Mouse (Mus musculus) midbrain, embryonic 11.5 days (tissue): ENCODE measurements around the gene Ubc. TPM values are rescaled to one million over a fixed set of nuclear protein-coding genes. Genes with fewer than 3 reads are reported as not detected.
"Not testable (repeated sequence)": the region's sequence is repeated elsewhere in the genome, so short reads cannot be mapped to it uniquely, and the experiment has no call there.

Experiments used
- ATAC-seq: fragments of 200-750 bp; cut with Nextera tagmentation; 2 replicates; pipeline ENCODE4 v1.8.0; 2017; ENCODE audit warnings: moderate TSS enrichment, moderate library complexity; ENCODE audit not compliant: low FRiP score
- DNase-seq: peaks from one replicate; pipeline ENCODE4 v3.0.0; 2015; ENCODE audit warnings: low spot score; ENCODE audit errors: missing footprints
- H3K27ac ChIP-seq: fragments of 300-500 bp; sonication (generic); 2 replicates; pipeline ENCODE4 v1.5.1; 2014; ENCODE audit warnings: low read depth, low read length
- H3K27me3 ChIP-seq: fragments of 300-500 bp; sonication (generic); 2 replicates; pipeline ENCODE4 v1.6.1; 2014; ENCODE audit warnings: mild to moderate bottlenecking, low read length, moderate library complexity, mixed read lengths; ENCODE audit not compliant: control insufficient read depth, insufficient read depth
- H3K36me3 ChIP-seq: fragments of 300-500 bp; sonication (generic); 2 replicates; pipeline ENCODE4 v1.6.1; 2014; ENCODE audit warnings: mild to moderate bottlenecking, low read length, moderate library complexity, mixed read lengths; ENCODE audit not compliant: control insufficient read depth, insufficient read depth
- H3K4me1 ChIP-seq: fragments of 300-500 bp; sonication (generic); 2 replicates; pipeline ENCODE4 v1.6.1; 2014; ENCODE audit warnings: low read length; ENCODE audit not compliant: control insufficient read depth, insufficient read depth
- H3K4me2 ChIP-seq: fragments of 300-500 bp; sonication (generic); 2 replicates; pipeline ENCODE4 v1.6.1; 2014; ENCODE audit warnings: mild to moderate bottlenecking, moderate library complexity
- H3K4me3 ChIP-seq: fragments of 300-500 bp; sonication (generic); 2 replicates; pipeline ENCODE4 v1.5.1; 2014; ENCODE audit warnings: low read depth, low read length
- H3K9ac ChIP-seq: fragments of 300-500 bp; sonication (generic); 2 replicates; pipeline ENCODE4 v1.6.1; 2014; ENCODE audit warnings: low read length
- H3K9me3 ChIP-seq: fragments of 300-500 bp; sonication (generic); 2 replicates; pipeline ENCODE4 v1.6.1; 2016; ENCODE audit warnings: low read length; ENCODE audit not compliant: control insufficient read depth
- WGBS: fragments of 180-500 bp; shearing (Covaris S2); extraction: QIAGEN DNeasy Blood & Tissue Kit; methylation state at CpG from one replicate; pipeline ENCODE4 v1.1.7; 2014; 5-methylcytosine and 5-hydroxymethylcytosine counted together
- polyA plus RNA-seq: library from polyadenylated mRNA; unstranded; fragments of >200 nt; fragmentation: Nextera tagmentation; extraction: Ambion mirVana; gene quantifications from 2 replicates; pipeline ENCODE4 v1.2.1, GENCODE M21; 2014

Ubc gene
- 1,030 and 1,101 TPM in 2 replicates for polyA plus RNA-seq

- H3K4me2 ChIP-seq: peak within 1 kb of the TSS; percentile 97
- ATAC-seq (peak; percentile 57), DNase-seq (peak; percentile 99)
- peak within 1 kb of the TSS; percentile 96 for H3K27ac ChIP-seq
- peaks cover 9% of the 10 kb centered on the region for H3K36me3 ChIP-seq
- peak within 1 kb of the TSS; percentile 98 for H3K9ac ChIP-seq
- H3K27me3 ChIP-seq: no peaks in the 10 kb centered on the region
- H3K9me3 ChIP-seq: no peaks in the 10 kb centered on the region
- peaks cover 33% of the 10 kb centered on the region for H3K4me1 ChIP-seq
- 2% methylated on average over 61 of the region's 69 CpGs for WGBS
- peak within 1 kb of the TSS; percentile 100 for H3K4me3 ChIP-seq
Measured at GRCm38 (mm10) chr5:125389579-125390441, at the start of gene Ubc. Ubc (minus strand) TSS chr5:125390202.

GRCm38 (mm10) chr5:125434347-125434746, 44.3 kb upstream of the Ubc start:
- H3K4me1 ChIP-seq, H3K27ac ChIP-seq, DNase-seq, H3K27me3 ChIP-seq, H3K9me3 ChIP-seq, ATAC-seq, H3K9ac ChIP-seq, H3K4me2 ChIP-seq, H3K36me3 ChIP-seq: not testable (repeated sequence)
- H3K4me3 ChIP-seq: peak overlapping the region; percentile 87; the same call in 1 of the 2 replicates
- WGBS: 49% methylated on average over 15 of the region's 15 CpGs

GRCm38 (mm10) chr5:125433793-125434337, 43.9 kb upstream of the Ubc start, which contains the start of gene Dhx37:
Dhx37 (minus strand) TSS chr5:125434121.
- peak; percentile 96 for ATAC-seq
- H3K27me3 ChIP-seq: no peaks in the 10 kb centered on the region
- H3K9ac ChIP-seq: peak within 1 kb of the TSS; percentile 90

GRCm38 (mm10) chr5:125432324-125432723, 42.3 kb upstream of the Ubc start:
- H3K4me2 ChIP-seq, H3K4me1 ChIP-seq, H3K9me3 ChIP-seq, ATAC-seq, H3K27me3 ChIP-seq, H3K4me3 ChIP-seq, H3K27ac ChIP-seq, DNase-seq, H3K9ac ChIP-seq: not testable (repeated sequence)
- 96% methylated on average over 2 of the region's 2 CpGs for WGBS
- H3K36me3 ChIP-seq: peaks cover 23% of the 10 kb centered on the region

More at GRCm38 (mm10) chr5:125433793-125434337, 43.9 kb upstream of the Ubc start, which contains the start of gene Dhx37:
- Histone ChIP-seq H3K27ac (no peak within 1 kb of the TSS), H3K36me3 (peaks cover 12% of the 10 kb centered on the region; the same call in 1 of the 2 replicates), H3K4me1 (peaks cover 7% of the 10 kb centered on the region), H3K4me2 (peak within 1 kb of the TSS; percentile 93), H3K4me3 (peak within 1 kb of the TSS; percentile 87), H3K9me3 (no peaks in the 10 kb centered on the region)
- under 1% methylated on average over 46 of the region's 46 CpGs for WGBS
- DNase-seq: peak; percentile 99

- H3K4me2 ChIP-seq: no peak overlapping the region
- peaks cover 37% of the 10 kb centered on the region for H3K36me3 ChIP-seq
Measured at GRCm38 (mm10) chr5:125426343-125426742, 36.3 kb upstream of the Ubc start.

GRCm38 (mm10) chr5:125425698-125426276, 35.8 kb upstream of the Ubc start:
- no peak overlapping the region for H3K4me2 ChIP-seq
- WGBS: 97% methylated on average over 10 of the region's 10 CpGs
- H3K36me3 ChIP-seq: peaks cover 37% of the 10 kb centered on the region
- no peak overlapping the region for H3K4me3 ChIP-seq
- no peak for ATAC-seq
- no peak for DNase-seq
- H3K27me3 ChIP-seq: no peaks in the 10 kb centered on the region
- no peaks in the 10 kb centered on the region for H3K9me3 ChIP-seq
- H3K27ac ChIP-seq: no peak overlapping the region
- no peaks in the 10 kb centered on the region for H3K4me1 ChIP-seq
- H3K9ac ChIP-seq: no peak overlapping the region

More at GRCm38 (mm10) chr5:125426343-125426742, 36.3 kb upstream of the Ubc start:
- no peaks in the 10 kb centered on the region for H3K27me3 ChIP-seq
- H3K4me1 ChIP-seq: no peaks in the 10 kb centered on the region
- ATAC-seq (no peak), DNase-seq (no peak)
- H3K9me3 ChIP-seq: no peaks in the 10 kb centered on the region
- 95% methylated on average over 10 of the region's 10 CpGs for WGBS
- H3K9ac ChIP-seq: no peak overlapping the region
- no peak overlapping the region for H3K4me3 ChIP-seq
- H3K27ac ChIP-seq: no peak overlapping the region

- Histone ChIP-seq H3K4me2 (no peak overlapping the region), H3K9ac (no peak overlapping the region), H3K36me3 (peaks cover 37% of the 10 kb centered on the region), H3K4me1 (no peaks in the 10 kb centered on the region), H3K27ac (no peak overlapping the region), H3K27me3 (no peaks in the 10 kb centered on the region), H3K4me3 (no peak overlapping the region), H3K9me3 (no peaks in the 10 kb centered on the region)
- 84% methylated on average over 11 of the region's 11 CpGs for whole genome bisulfite sequencing
- no peak for ATAC-seq
- peak; percentile 66 for DNase-seq
Measured at GRCm38 (mm10) chr5:125419124-125419523, 29.1 kb upstream of the Ubc start.

- WGBS: 91% methylated on average over 12 of the region's 12 CpGs
- H3K27me3 ChIP-seq: no peaks in the 10 kb centered on the region
- no peak overlapping the region for H3K4me2 ChIP-seq
- H3K9ac ChIP-seq: no peak overlapping the region
- H3K4me3 ChIP-seq: no peak overlapping the region
- no peaks in the 10 kb centered on the region for H3K4me1 ChIP-seq
- ATAC-seq (no peak), DNase-seq (peak; percentile 28)
- H3K27ac ChIP-seq: no peak overlapping the region
- H3K36me3 ChIP-seq: peaks cover 34% of the 10 kb centered on the region
- no peaks in the 10 kb centered on the region for H3K9me3 ChIP-seq
Measured at GRCm38 (mm10) chr5:125418636-125419035, 28.6 kb upstream of the Ubc start.

- peaks cover 29% of the 10 kb centered on the region for H3K36me3 ChIP-seq
Measured at GRCm38 (mm10) chr5:125416183-125416582, 26.2 kb upstream of the Ubc start.

More at GRCm38 (mm10) chr5:125416183-125416582, 26.2 kb upstream of the Ubc start:
- H3K27me3 ChIP-seq: no peaks in the 10 kb centered on the region
- H3K27ac ChIP-seq: no peak overlapping the region
- H3K4me1 ChIP-seq: no peaks in the 10 kb centered on the region
- no peak overlapping the region for H3K4me3 ChIP-seq
- no peak overlapping the region for H3K4me2 ChIP-seq
- H3K9me3 ChIP-seq: no peaks in the 10 kb centered on the region
- ATAC-seq: no peak
- 90% methylated on average over 8 of the region's 8 CpGs for WGBS
- no peak overlapping the region for H3K9ac ChIP-seq
- DNase-seq: peak; percentile 31
